ENCODE assay signal across 10 mouse cellular contexts in genomic region chr9:96649924-96650323, GRCm38 (mm10). TPM values are rescaled to one million over a fixed set of nuclear protein-coding genes. Genes with fewer than 3 reads are reported as not detected.
DNase-seq lines count a peak whose midpoint lies in the region; ATAC-seq and TF ChIP-seq lines count a peak whose summit lies in the region.
"Had no signal": no experiment of that assay in that cellular context is flagged by ENCODE, and none has a peak within 500 bp of the region (broad histone marks: within the 10 kb centered on the region; RNA-seq: fewer than 3 reads in every experiment).

No protein-coding gene starts in this region.

- no peak overlapping the region for H3K4me3 ChIP-seq in kidney, postnatal 0 days (replicated peaks; ENCODE audit: low read depth, low read length)
- no peak overlapping the region for H3K4me3 ChIP-seq in lung, adult 2 months (replicated peaks; ENCODE audit: extremely low read depth, low read depth, low read length)
- H3K4me3 ChIP-seq in forebrain, embryonic 10.5 days: no peak overlapping the region
- no peak overlapping the region for H3K4me3 ChIP-seq in forebrain, embryonic 12.5 days (replicated peaks)
- H3K4me3 ChIP-seq: gastrocnemius, adult 2 months; liver, embryonic 15.5 days had no signal

- TF ChIP-seq CTCF in kidney, postnatal 0 days (IDR thresholded peaks at IDR 0.05; ENCODE audit: low read depth): no peak
- no peak for TF ChIP-seq CTCF in lung, adult 2 months (IDR thresholded peaks at IDR 0.05; ENCODE audit: insufficient read depth, low read length)

- ATAC-seq in kidney, postnatal 0 days (replicated peaks; ENCODE audit: low FRiP score, low read depth): peak; percentile 89
- ATAC-seq in forebrain, embryonic 12.5 days (ENCODE audit: low FRiP score): no peak

- WGBS in kidney, postnatal 0 days: 59% methylated on average over 9 of the region's 9 CpGs
- WGBS in lung, adult 2 months: 45% methylated on average over 9 of the region's 9 CpGs
- WGBS in forebrain, embryonic 10.5 days: 70% methylated on average over 9 of the region's 9 CpGs
- 64% methylated on average over 9 of the region's 9 CpGs for WGBS in forebrain, embryonic 12.5 days

- no peaks in the 10 kb centered on the region for H3K36me3 ChIP-seq in kidney, postnatal 0 days (ENCODE audit: insufficient read depth, low read length)
- no peaks in the 10 kb centered on the region for H3K36me3 ChIP-seq in forebrain, embryonic 10.5 days (replicated peaks)
- H3K36me3 ChIP-seq in forebrain, embryonic 12.5 days (replicated peaks): no peaks in the 10 kb centered on the region
- H3K36me3 ChIP-seq: liver, embryonic 15.5 days had no signal

- no peak for TF ChIP-seq POLR2A in lung, adult 2 months (IDR thresholded peaks at IDR 0.05; ENCODE audit: borderline replicate concordance, extremely low read depth, low read depth, low read length)

- no peak overlapping the region for H3K9ac ChIP-seq in kidney, postnatal 0 days (ENCODE audit: low read depth, low read length)
- H3K9ac ChIP-seq in forebrain, embryonic 12.5 days: no peak overlapping the region
- H3K9ac ChIP-seq: liver, embryonic 15.5 days had no signal

- H3K27me3 ChIP-seq in kidney, postnatal 0 days (ENCODE audit: insufficient read depth, low read length): no peaks in the 10 kb centered on the region
- no peaks in the 10 kb centered on the region for H3K27me3 ChIP-seq in forebrain, embryonic 10.5 days (ENCODE audit: poor library complexity, severe bottlenecking)
- no peaks in the 10 kb centered on the region for H3K27me3 ChIP-seq in forebrain, embryonic 12.5 days
- H3K27me3 ChIP-seq: liver, embryonic 15.5 days had no signal

- H3K4me1 ChIP-seq in kidney, postnatal 0 days (replicated peaks; ENCODE audit: insufficient read depth, low read length): no peaks in the 10 kb centered on the region
- H3K4me1 ChIP-seq in lung, adult 2 months (ENCODE audit: control insufficient read depth, insufficient read depth, low read length): no peaks in the 10 kb centered on the region
- no peaks in the 10 kb centered on the region for H3K4me1 ChIP-seq in forebrain, embryonic 10.5 days
- no peaks in the 10 kb centered on the region for H3K4me1 ChIP-seq in forebrain, embryonic 12.5 days
- H3K4me1 ChIP-seq: liver, embryonic 15.5 days had no signal

- peak; percentile 30 for DNase-seq in thymus, postnatal 0 days (ENCODE audit: low spot score)
- no peak for DNase-seq in thymus, postnatal 25 days
- DNase-seq in cerebellum, adult 11-12 months: peak; percentile 81
- DNase-seq in kidney, postnatal 0 days (ENCODE audit: low spot score): no peak
- DNase-seq in yolk sac, embryonic 10.5 days (ENCODE audit: low spot score): peak; percentile 69
- no peak for DNase-seq in lung, adult 2 months
- DNase-seq in forebrain, embryonic 10.5 days (ENCODE audit: extremely low spot score, low spot score): no peak
- DNase-seq: gastrocnemius, adult 2 months had no signal

- H3K4me2 ChIP-seq in kidney, postnatal 0 days (ENCODE audit: low read length): no peak overlapping the region
- no peak overlapping the region for H3K4me2 ChIP-seq in forebrain, embryonic 12.5 days
- H3K4me2 ChIP-seq: liver, embryonic 15.5 days had no signal

- no peaks in the 10 kb centered on the region for H3K9me3 ChIP-seq in kidney, postnatal 0 days (replicated peaks; ENCODE audit: low read length)
- H3K9me3 ChIP-seq in forebrain, embryonic 10.5 days: no peaks in the 10 kb centered on the region
- H3K9me3 ChIP-seq in forebrain, embryonic 12.5 days: no peaks in the 10 kb centered on the region
- H3K9me3 ChIP-seq: liver, embryonic 15.5 days had no signal

- H3K27ac ChIP-seq in kidney, postnatal 0 days: no peak overlapping the region
- no peak overlapping the region for H3K27ac ChIP-seq in forebrain, embryonic 10.5 days
- H3K27ac ChIP-seq in forebrain, embryonic 12.5 days: no peak overlapping the region
- H3K27ac ChIP-seq: gastrocnemius, adult 2 months; liver, embryonic 15.5 days had no signal

RNA-seq across cellular contexts. Expression of gene Rasa2, which starts 18.5 kb away (rescaled TPM):
- polyA plus RNA-seq in thymus, postnatal 0 days (2015; fragmentation: Nextera tagmentation; extraction: Ambion mirVana): 24.6 and 33.3 TPM in 2 replicates
- 13.8 and 14.9 TPM in 2 replicates for polyA plus RNA-seq in kidney, postnatal 0 days (2015; fragmentation: Nextera tagmentation; extraction: Ambion mirVana)
- 1.4 and 2.3 TPM in 2 replicates for polyA plus RNA-seq in lung, adult 2 months (2012; rRNA removed)
- 11.7 and 13.3 TPM in 2 replicates for polyA plus RNA-seq in forebrain, embryonic 10.5 days (2016; fragmentation: Nextera tagmentation; extraction: Ambion mirVana)
- 17.6 and 18.8 TPM in 2 replicates for polyA plus RNA-seq in forebrain, embryonic 12.5 days (2016; fragmentation: Nextera tagmentation; extraction: Ambion mirVana)

Comparison
In these comparisons a context has a peak if more than half of its experiments do, and no peak if none do; other contexts are left out.
1. DNase-seq: peak in thymus, postnatal 0 days (single experiment), cerebellum, adult 11-12 months (single experiment) and yolk sac, embryonic 10.5 days (single experiment); none in thymus, postnatal 25 days (single experiment), kidney, postnatal 0 days (single experiment), lung, adult 2 months (single experiment) and forebrain, embryonic 10.5 days (single experiment).